Mouse (Mus musculus) cerebellum, adult 11-12 months (tissue): ENCODE data around the gene Itpr3.

ENCODE experiments used
- DNase-seq: peaks from one replicate; pipeline ENCODE4 v3.0.0; 2022

Itpr3 gene

DNA sequence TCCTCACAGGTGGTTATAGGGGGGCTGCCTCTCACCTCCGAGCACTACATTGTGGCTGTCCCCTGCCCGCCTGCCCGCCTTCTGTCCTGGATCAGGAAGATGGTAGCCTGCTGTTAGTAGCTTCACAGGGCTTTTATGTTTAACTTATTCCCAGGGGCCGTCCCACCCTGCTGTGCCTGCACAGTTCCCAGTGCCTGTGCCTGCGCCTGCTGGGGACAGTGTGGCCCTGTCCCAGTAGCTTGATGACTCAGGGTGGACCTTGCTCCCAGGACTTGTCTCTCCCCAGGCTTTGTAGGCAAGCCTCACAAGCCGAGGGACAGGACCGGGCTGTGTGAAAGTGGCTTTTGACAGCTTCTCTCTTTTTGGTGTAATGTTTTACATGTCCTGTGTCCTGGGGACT is 64.7 kb downstream of the Itpr3 start:
- peak; percentile 59 for DNase-seq

DNA sequence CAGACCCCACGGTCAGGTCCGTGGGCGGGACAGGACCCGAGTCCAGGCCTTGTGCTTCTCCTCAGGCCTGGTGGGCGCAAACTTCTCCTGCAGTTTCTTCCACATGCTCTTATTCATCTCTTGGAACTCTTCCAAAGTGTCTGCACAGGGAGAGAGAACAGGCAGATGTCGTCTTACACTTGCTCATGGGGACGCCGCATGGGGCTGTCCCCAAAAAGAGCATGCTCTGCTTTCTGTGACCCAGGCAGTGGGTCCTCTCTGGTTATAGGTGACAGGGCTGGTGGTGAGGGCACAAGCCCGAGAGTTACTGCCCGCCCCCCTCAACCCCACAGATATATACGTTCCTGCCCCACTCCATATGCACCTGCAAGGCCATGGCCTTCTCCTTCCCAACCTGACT is 65.6 kb downstream of the Itpr3 start:
- peak; percentile 57 for DNase-seq

DNA sequence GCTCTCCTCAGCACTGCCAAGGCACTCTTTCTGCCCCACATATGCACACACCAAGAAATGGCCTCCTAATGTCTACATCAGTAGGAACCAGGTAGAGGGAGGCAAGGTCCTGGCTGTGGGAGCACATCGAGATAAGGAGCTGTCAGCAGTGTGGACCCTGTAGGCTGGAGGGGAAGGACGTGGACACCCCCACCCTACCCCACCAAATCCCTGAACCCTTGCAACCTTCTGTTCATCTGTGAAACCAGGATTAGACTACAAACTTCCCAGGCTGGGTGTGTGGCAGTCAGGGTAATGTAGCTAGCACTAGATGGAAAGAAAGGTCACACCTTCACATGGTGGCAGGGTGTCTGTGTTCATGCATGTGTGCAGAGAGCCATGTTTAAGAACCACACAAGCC is 66.0 kb downstream of the Itpr3 start:
- DNase-seq = no peak

DNA sequence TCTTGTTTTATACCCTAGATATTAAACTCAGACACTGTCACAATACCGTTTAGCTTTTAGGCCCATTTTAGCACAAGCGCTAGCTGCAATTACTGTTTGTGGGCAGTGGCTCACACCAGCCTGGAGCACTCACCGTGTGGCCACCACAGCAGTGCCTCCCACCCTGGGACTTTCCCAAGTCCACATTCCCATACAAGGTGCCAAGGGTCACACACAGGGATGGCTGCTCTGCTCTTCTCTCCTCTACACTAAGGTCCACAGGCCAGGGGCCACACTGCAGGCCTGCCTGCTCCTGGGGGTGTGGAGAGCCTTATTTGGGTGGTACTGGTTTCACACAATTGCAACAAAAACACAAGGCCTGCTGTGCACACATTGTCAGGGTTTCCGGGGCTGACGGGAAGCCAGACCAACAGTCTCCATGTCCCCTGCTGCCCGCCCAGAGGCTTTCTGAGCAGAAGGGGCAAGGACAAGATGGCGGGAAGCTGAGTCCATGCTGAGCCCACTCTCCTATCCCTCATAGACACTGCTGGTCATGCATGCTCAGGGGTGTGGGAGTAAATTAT is 66.8 kb downstream of the Itpr3 start:
- DNase-seq = peak; percentile 47

DNA sequence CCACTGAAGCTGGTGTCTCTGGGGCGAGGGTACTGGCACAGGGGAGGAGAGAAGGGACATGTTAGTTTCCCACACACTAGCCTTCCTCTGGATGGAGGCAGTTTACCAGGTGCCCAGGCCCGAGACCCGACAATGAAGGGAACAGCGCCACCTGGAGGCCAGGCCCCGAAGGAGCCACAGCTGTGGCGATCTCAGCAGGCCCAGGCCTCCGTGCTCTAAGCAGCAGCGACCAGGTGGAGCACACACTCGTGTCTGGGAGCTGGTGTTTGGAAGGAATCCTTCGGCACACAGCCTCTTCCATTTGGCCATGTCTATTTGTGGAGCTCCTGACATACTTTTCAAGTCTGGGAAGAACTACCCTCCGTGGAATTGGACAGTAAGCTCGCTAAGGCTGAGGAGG is 68.1 kb downstream of the Itpr3 start:
- peak; percentile 77 for DNase-seq

DNA sequence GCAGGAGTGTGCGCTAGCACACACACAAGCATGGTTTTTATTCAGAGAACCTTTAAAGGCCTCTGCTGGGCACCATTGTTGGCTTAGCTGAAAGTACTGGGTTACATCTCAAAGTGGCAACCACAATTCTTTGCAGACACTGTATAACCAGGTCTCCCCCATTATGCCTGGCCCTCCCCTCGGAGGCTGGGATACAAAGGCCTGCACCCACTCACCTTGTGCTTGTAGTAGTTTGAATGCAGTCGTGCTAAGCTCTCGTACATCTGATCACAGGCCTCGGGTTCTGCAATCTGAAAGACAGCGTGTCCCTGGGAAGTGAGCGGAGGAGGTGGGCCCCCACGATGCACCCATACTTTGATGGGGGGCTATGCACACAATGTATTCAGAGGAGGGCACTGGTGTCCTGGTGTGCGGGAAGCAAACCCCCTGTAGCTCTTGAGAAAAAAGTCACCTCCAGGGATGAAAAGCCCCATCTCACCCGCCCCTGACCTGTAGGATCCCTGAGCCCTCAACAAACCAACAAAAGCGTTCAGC is 68.6 kb downstream of the Itpr3 start:
- DNase-seq = peak; percentile 43

DNA sequence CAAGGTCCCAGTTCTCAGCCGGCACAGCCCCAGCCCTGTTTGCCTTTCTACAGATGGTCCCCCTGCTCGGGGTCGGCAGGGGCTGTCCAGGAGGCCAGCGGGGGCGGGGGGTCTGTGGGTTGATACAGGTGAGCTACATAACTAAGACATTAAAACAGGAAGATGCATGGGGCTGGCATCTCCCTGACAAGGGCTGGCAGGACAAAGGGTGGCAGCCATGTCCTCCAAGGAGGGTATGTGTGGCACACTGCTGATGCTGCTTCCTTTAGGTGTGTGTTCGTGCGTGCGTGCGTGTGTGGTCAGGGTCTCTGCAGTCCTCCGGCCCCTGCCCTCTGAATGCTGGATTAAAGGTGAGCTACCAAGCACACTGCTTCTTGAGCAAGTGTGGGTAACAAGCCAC is 69.9 kb downstream of the Itpr3 start:
- peak; percentile 29 for DNase-seq

DNA sequence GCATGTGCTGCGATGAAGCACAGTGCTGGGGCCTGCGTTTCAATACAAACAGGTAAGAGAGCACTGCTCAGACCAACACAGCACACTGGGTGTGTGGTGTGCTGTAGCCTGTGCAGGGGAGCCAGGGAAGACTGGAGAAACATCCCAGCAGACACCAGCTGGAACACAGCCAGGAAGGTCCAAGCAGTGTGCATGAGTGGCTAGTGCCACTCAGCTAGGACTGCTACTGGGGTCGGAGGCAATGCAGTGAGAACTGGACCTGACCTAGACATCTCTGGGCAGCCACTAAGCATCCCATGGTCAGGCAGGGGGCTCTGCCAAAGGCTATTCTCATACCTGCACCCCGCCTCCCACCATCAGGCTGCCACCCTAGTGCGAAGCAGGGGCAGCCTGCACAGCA is 71.1 kb downstream of the Itpr3 start:
- DNase-seq = peak; percentile 42

DNA sequence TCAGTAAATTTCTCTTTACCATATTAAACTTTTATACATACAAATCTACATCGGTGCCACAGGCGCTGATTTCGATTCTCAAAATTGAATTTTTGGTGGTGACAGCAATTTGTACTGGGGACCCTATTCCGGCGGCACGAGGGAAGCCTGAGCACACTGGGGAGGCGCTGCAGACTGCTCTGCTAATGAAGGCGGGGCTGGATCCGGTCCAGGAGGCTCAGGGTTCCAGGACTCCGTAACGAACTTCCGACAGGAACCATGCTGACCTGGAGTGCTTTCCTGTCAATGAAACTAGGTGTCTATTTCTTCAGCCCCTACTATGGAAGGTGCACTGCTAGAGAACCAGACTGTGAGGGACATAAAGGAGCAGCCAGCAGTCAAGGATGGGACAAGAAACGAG is 72.2 kb downstream of the Itpr3 start:
- DNase-seq = peak; percentile 48

DNA sequence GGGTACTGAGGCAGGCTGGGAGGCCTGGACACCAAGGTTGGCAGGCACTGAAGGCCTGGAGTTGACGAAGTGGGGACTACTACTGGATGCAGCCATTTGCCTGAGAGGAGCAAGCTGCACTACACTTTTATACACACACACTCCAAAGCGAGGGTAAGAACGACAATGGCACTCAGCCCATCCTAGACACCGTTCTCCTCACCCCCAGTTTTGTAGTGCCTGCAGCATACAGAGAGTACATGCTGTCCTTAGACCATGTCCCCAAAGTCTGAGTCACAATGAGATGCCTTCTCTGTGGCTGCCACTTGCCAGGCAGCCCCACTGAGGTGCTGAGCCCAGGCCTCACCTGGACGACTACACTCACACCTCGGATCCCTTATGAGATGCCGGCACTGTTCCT is 72.7 kb downstream of the Itpr3 start:
- DNase-seq = peak; percentile 29

DNA sequence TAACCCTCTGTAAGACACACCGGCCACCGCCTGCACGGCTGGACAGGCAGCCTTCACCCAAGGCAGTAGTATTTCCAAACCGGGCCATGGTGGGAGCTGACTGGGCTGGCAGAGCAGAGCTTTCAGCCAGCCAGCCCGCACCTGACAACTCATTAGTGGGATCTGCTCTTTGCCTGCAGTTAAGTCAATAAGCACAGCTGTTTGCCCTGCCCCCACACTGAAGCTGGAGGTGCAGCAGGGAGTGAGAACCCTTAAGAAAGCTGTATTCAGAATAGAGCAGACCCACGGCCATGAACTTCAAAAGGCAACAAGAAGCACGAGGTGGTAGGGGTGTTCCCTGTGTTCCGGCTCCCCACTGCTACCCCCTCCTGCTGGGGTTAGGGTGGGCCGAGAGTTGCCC is 73.1 kb downstream of the Itpr3 start:
- peak; percentile 34 for DNase-seq

DNA sequence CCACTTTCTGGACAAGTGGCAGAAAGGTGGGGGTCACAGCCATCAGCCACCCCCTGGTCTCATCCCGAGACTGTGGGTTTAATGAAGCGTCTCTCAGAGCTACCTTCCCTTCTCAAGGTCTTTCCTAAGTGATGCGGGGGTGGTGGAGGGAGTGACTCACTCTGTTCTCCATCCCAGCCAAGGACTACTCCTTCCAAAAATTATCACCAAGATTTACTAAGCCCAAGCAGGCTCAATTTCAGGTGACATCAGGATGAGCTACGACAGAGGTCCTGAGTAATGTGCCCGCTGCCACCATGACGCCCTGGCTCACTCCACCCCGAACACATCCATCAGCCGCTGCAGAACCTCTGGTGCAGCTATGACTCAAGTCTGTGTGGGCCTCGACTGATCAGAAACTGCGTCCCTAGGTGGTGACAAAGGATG is 74.1 kb downstream of the Itpr3 start:
- no peak for DNase-seq

DNA sequence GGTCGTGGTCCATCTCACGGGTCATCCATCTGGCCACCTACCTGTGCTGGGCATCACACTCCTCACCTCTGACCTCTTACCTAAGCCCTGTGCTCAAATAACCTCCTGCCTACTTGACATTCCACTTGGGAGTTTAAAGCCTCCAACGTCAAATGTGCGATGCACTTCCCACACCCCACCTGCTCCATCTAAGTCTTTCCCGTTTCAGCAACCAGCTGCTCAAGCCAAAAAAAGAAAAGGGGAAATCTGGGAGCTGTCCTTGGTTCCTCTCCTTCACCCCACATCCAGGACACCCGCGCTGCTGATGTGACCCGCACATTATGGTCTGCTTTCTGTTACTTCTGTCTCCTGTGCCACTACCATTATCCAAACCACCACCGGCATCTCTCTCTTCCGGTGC is 75.1 kb downstream of the Itpr3 start:
- no peak for DNase-seq

DNA sequence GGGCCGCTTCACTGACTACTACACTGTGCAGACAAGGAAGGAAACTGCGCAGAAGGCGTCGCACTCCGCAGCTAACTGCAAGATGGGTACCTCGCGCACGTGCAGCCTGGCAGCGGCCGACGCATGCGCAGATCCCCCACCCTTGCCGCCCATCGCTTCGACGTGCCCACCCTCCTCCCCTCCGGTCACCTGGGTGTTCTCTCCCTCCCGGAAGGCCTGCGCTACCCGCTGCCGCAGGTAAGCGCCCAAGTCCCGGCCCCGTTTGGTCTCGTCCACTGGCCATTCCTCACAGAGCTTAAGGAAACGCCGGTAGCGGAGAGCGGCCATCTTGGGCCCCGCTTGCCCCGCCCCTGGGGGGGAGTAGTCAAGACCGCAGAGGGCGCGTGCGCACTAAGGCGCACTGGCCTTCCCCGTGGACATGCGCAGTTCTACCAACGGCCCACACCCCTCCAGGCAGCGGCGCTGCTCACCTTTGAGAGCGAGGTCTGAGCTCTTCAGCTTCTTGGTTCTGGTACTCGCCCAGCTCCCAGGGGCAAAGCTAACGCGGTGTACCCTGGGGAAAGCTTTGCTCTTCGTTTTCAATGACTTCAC is 76.5 kb downstream of the Itpr3 start, which contains the start of gene Uqcc2:
Gene Uqcc2 (minus strand): TSS at position 366 of the 591 bp plus-strand sequence.
- peak; percentile 98 for DNase-seq

DNA sequence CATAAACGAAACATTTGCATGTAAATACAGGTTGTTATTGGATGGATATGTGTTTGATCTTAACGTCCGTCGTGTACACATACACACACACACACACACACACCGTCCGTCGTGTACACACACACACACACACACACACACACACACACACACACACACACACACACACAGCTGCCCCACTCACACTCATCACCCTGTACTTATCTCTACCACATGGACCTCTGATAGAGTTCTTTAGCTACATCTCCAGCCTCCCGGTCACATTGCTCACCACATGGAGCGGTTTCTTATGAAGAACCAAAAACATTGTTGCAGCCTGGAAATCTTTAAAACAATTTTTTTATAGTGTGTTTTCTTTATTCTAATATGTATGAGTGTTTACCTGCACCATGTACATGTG is 77.1 kb downstream of the Itpr3 start:
- DNase-seq = no peak

DNA sequence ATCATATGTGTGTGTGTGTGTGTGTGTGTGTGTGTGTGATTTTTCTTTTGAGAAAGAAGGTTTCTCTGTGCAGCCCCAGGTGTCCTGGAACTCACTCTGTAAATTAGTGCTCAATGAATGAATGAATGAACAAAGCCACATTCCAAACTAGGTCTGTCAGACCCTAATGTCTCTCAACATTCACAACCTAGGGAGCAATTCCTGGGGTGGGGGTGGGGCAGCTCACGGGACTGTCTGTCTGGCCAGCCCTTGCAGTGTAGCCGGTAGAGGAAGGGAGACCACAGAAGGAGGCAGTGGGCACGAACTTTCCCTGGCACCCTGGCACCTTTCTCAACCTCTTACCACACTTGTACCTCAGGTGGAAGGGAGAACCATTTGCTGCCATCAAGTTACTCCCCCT is 77.6 kb downstream of the Itpr3 start:
- DNase-seq = no peak

DNA sequence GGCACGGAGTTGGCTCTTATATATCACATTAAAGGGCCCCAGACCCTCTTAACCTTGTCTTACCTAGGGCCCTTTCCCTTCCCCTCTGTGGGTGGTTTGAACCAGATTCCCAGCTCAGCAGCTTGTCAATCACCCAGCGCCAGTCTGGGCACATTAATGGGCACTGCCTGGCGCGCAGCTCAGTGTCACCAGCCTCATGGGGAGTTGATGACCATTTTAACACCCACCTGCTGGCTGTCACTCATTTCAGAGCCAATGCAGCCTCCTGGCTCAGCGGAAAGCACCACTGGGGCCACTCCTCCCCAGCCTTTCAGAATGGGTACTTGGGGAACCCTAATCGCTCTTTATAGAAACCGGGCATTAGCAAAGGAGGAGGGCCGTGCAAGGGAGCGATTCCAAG is 81.3 kb downstream of the Itpr3 start:
- DNase-seq = no peak

DNA sequence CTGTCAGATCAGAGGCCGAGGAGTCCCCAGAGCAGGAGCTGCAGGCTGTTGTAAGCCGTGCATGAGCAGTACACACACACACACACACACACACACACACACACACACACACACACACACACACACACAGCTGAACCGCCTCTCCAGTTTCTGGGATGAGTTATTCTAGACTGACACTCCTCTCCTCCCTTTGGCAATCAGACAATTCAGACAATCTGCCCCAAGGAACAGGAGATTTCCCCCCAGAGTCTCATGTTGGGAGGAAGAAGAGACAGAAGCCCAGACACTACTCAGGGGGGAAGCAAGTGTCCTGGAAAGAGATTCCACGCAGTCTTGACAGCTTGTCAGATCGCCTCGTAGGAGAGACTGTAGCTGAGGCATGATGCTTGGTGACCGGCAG is 82.2 kb downstream of the Itpr3 start:
- DNase-seq = no peak

DNA sequence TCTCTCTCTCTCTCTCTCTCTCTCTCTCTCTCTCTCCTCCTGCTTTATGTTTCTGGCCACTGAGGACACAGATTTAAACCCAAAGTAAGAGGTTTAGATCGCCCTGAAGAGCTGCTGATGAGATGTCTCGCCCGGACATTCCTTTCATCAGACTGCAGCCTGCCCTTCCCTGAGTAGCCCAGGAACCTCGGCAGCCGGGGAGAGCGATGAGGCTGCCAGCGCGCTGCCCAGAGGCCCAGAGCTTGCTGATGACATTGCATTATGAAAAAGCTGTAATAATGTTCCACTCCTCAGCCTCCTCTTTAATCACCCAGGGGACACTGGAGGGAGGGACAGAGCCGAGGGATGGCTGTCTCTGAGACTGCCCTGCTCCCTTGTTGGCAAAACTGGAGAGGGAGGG is 83.2 kb downstream of the Itpr3 start:
- DNase-seq = no peak

DNA sequence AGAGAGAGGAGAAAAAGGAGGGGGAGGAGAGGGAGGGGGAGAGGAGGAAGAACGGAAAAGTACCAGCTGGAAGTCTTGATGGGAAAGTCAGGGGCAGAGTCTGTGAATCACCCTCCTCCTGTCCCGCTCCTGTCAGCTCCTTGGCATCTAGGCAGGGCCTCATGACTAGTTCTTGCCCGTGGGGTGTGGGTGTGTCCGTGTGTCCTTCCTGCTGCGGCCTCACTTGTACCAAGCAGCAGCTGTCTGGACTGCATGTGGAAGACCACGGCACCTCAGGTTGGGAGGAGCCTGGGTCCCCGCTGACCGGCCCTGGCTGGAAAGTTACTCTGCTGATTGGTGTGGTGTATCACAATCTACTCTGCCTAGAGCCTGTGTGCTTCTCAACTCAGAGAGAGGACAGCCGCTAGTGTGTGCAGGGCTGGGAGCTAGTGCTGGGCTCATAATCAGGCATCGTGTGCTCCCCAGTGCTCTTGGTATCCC is 84.9 kb downstream of the Itpr3 start:
- no peak for DNase-seq

DNA sequence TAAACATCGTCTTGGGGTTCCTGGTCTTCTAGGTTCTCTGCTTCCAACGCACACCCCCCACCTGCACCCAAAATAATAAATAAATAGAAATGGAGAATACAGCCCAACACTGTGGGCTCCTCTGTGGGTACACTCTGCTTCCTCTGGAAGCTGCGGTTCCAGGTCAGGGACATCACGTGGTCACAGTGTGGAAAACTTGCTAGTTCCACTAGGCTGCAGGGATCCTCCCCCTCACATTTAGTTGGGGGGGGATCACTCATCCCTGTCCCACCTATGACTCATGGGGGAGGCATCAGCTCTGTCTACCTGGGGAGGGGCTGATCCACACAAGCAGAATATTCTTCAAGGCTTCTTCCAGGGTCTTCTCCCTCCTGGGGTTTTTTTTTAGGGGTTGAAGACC is 87.0 kb downstream of the Itpr3 start:
- no peak for DNase-seq

DNA sequence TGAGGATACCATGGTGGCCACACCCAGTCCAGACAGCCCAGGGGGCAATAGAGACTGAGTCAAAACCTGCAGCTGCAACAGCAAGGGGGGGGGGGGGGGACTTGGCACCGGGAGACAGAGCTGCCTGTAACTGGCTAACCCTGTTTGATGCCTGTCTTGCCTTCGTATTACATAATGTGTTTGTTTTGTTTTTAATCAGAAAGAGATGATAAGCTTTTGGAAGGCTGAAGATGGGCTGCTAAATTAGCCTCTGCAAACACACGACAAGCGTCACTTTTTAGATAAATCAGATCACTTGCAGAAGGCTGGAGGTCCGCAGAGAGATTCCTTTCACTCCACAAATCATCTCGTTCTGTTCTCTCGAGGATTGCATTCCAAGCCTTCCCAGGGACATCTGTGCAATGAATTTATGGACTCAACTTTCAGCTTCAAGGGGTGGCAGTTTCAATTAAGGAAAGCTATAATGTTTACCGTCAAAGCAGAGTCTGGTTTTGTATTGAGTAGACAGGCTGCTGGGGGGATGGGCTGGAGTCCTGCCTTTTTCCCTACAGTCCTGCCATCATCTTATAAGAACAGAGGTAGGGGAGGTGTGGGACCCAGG is 89.3 kb downstream of the Itpr3 start:
- no peak for DNase-seq

DNA sequence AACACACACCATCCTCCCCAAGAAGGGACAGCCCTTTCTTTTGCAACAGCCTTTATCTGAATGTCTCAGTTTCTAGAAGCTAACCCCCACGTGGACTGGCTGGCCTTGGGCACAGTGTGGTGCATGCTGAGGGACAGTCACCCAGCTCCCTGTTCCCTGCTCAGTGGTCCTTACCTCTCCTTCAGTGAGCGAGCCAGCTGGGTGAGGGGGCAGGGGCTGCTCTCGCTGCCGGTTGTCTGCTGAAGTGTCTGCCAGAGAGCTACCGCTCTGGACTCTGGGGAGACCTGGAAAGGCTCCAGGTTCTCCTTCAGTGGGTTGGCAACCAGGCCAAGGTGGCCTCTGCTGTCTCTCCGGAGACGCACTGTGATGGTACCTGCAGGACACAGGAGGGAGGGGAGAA is 93.8 kb downstream of the Itpr3 start:
- no peak for DNase-seq

DNA sequence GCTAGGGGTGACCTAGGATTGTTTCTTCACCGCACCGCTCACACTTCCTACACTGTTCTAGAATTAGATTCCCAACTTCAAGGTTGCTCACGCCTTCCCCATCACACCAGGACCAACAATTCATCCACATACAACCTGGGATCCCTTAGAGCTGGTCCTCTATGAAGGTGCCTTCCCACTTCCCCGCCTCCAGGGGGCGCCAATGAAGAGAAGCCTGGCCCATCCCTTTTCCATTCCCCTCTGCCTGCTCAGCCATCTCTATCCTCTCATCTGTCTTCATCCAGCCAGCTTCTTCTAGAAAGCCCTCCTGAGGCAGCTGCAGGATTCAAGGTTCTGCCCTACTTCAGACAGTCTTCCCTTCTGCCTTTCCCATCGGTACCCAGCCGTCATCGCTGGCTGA is 94.3 kb downstream of the Itpr3 start:
- no peak for DNase-seq
